Mouse (Mus musculus) MEL (cell line): ENCODE results near the gene Fcrl5. TPM values are rescaled to one million over a fixed set of nuclear protein-coding genes. Genes with fewer than 3 reads are reported as not detected.

Source experiments
- DNase-seq: peaks from one replicate; pipeline ENCODE4 v3.0.0; 2011; ENCODE audit warnings: low read depth, low spot score
- H3K27ac ChIP-seq: 2 replicates; pipeline ENCODE4 v1.5.1; 2012; ENCODE audit warnings: low read depth, mild to moderate bottlenecking, control low read depth, low read length, moderate library complexity; ENCODE audit not compliant: control insufficient read depth
- H3K27me3 ChIP-seq, 2 experiments: fragments of 150-350 bp in 1 of 2; sonication (generic) in 1 of 2; 2 replicates each; pipeline ENCODE4 v1.6.1; 2012; ENCODE audit warnings: low read length in 2 of 2, mild to moderate bottlenecking in 2 of 2, improper control_type of control experiment in 1 of 2, moderate library complexity in 1 of 2; ENCODE audit not compliant: insufficient read depth in 2 of 2, control insufficient read depth in 1 of 2
- H3K36me3 ChIP-seq, 2 experiments: 2 replicates each; pipeline ENCODE4 v1.6.1; 2012 to 2014; ENCODE audit warnings: low read length in 2 of 2, improper control_type of control experiment in 1 of 2, inconsistent platforms in 1 of 2, mild to moderate bottlenecking in 1 of 2; ENCODE audit not compliant: insufficient read depth in 2 of 2, control insufficient read depth in 1 of 2
- H3K4me1 ChIP-seq, 2 experiments: fragments of 150-350 bp in 1 of 2; sonication (generic) in 1 of 2; 2 replicates each; pipeline ENCODE4 v1.6.1; 2012; ENCODE audit warnings: low read length in 2 of 2, improper control_type of control experiment in 1 of 2, mild to moderate bottlenecking in 1 of 2; ENCODE audit not compliant: insufficient read depth in 2 of 2, control insufficient read depth in 1 of 2
- H3K4me3 ChIP-seq, 2 experiments: fragments of 150-350 bp in 1 of 2; sonication (generic) in 1 of 2; 2 replicates each; pipeline ENCODE4 v1.5.1; 2012; ENCODE audit warnings: low read depth in 2 of 2, low read length in 2 of 2, mild to moderate bottlenecking in 2 of 2, moderate library complexity in 2 of 2, control low read depth in 1 of 2, improper control_type of control experiment in 1 of 2; ENCODE audit not compliant: control insufficient read depth in 1 of 2, insufficient read depth in 1 of 2
- H3K79me2 ChIP-seq: 2 replicates; pipeline ENCODE4 v1.6.1; 2012; ENCODE audit warnings: mild to moderate bottlenecking, low read length, moderate library complexity; ENCODE audit not compliant: control insufficient read depth, poor library complexity, insufficient read depth
- H3K9ac ChIP-seq: 2 replicates; pipeline ENCODE4 v1.6.1; 2012; ENCODE audit warnings: low read depth, mild to moderate bottlenecking, control low read depth, low read length, moderate library complexity; ENCODE audit not compliant: control insufficient read depth, poor library complexity, severe bottlenecking
- H3K9me3 ChIP-seq: fragments of 150-350 bp; sonication (generic); replicated peaks from 2 replicates; pipeline ENCODE4 v1.6.1; 2012; ENCODE audit warnings: mild to moderate bottlenecking, low read length, improper control_type of control experiment, moderate library complexity; ENCODE audit not compliant: insufficient read depth
- BHLHE40 ChIP-seq: IDR thresholded peaks from 2 replicates; pipeline ENCODE4 v1.6.1; 2012; ENCODE audit warnings: low read depth, mild to moderate bottlenecking, inconsistent platforms, low read length, improper control_type of control experiment, borderline replicate concordance
- CHD2 ChIP-seq: IDR thresholded peaks from 2 replicates; pipeline ENCODE4 v1.6.1; 2011; ENCODE audit warnings: low read length, improper control_type of control experiment
- ETS1 ChIP-seq: IDR thresholded peaks from 2 replicates; pipeline ENCODE4 v1.6.1; 2012; ENCODE audit warnings: low read depth, mild to moderate bottlenecking, inconsistent platforms, low read length, improper control_type of control experiment, moderate library complexity
- GABPA ChIP-seq: IDR thresholded peaks from 2 replicates; pipeline ENCODE4 v1.6.1; 2012; ENCODE audit warnings: low read depth, mild to moderate bottlenecking, inconsistent platforms, low read length, improper control_type of control experiment, moderate library complexity
- HCFC1 ChIP-seq: IDR thresholded peaks from 2 replicates; pipeline ENCODE4 v1.6.1; 2012; ENCODE audit warnings: low read depth, mild to moderate bottlenecking, inconsistent platforms, low read length, improper control_type of control experiment, moderate library complexity
- JUND ChIP-seq: IDR thresholded peaks from 2 replicates; pipeline ENCODE4 v1.6.1; 2011; ENCODE audit warnings: low read depth, mild to moderate bottlenecking, improper control_type of control experiment, low read length
- KAT2A ChIP-seq: conservative IDR thresholded peaks from 2 replicates; pipeline ENCODE4 v1.6.1; 2012; ENCODE audit warnings: low read depth, low read length, improper control_type of control experiment, inconsistent platforms
- MAFK ChIP-seq: IDR thresholded peaks from 2 replicates; pipeline ENCODE4 v1.6.1; 2011; ENCODE audit warnings: low read depth, mild to moderate bottlenecking, low read length, improper control_type of control experiment, borderline replicate concordance
- MAX ChIP-seq: IDR thresholded peaks from 2 replicates; pipeline ENCODE4 v1.6.1; 2011; ENCODE audit warnings: low read length, improper control_type of control experiment
- MEF2A ChIP-seq: IDR thresholded peaks from 2 replicates; pipeline ENCODE4 v1.6.1; 2014; ENCODE audit warnings: low read depth, mild to moderate bottlenecking, inconsistent platforms, low read length, improper control_type of control experiment; ENCODE audit not compliant: poor library complexity, insufficient replicate concordance, severe bottlenecking; ENCODE audit errors: extremely low read depth
- MXI1 ChIP-seq: IDR thresholded peaks from 2 replicates; pipeline ENCODE4 v1.6.1; 2011; ENCODE audit warnings: mild to moderate bottlenecking, low read depth, low read length, improper control_type of control experiment
- POLR2A ChIP-seq, 2 experiments: IDR thresholded peaks; 2 replicates each; pipeline ENCODE4 v1.6.1; 2011 to 2012; ENCODE audit warnings: low read length in 2 of 2, mild to moderate bottlenecking in 2 of 2, control low read depth in 1 of 2, improper control_type of control experiment in 1 of 2, low read depth in 1 of 2, moderate library complexity in 1 of 2; ENCODE audit not compliant: control insufficient read depth in 1 of 2, insufficient read depth in 1 of 2, poor library complexity in 1 of 2
- RAD21 ChIP-seq: IDR thresholded peaks from 2 replicates; pipeline ENCODE4 v1.6.1; 2011; ENCODE audit warnings: mild to moderate bottlenecking, low read depth, low read length, improper control_type of control experiment
- RCOR1 ChIP-seq: IDR thresholded peaks from 2 replicates; pipeline ENCODE4 v1.6.1; 2012; ENCODE audit warnings: low read depth, mild to moderate bottlenecking, inconsistent platforms, low read length, improper control_type of control experiment
- SIN3A ChIP-seq: IDR thresholded peaks from 2 replicates; pipeline ENCODE4 v1.6.1; 2012; ENCODE audit warnings: low read length, improper control_type of control experiment, inconsistent platforms
- SMC3 ChIP-seq: IDR thresholded peaks from 2 replicates; pipeline ENCODE4 v1.6.1; 2011; ENCODE audit warnings: low read depth, low read length, improper control_type of control experiment
- TCF12 ChIP-seq: IDR thresholded peaks from 2 replicates; pipeline ENCODE4 v1.6.1; 2014; ENCODE audit warnings: low read depth, mild to moderate bottlenecking, inconsistent platforms, low read length, improper control_type of control experiment, moderate library complexity
- USF1 ChIP-seq: IDR thresholded peaks from 2 replicates; pipeline ENCODE4 v1.6.1; 2014; ENCODE audit warnings: low read depth, mild to moderate bottlenecking, inconsistent platforms, low read length, improper control_type of control experiment, moderate library complexity
- USF2 ChIP-seq, 2 experiments: IDR thresholded peaks; 2 replicates each; pipeline ENCODE4 v1.6.1; 2011 to 2012; ENCODE audit warnings: improper control_type of control experiment in 2 of 2, low read length in 2 of 2, borderline replicate concordance in 1 of 2, inconsistent platforms in 1 of 2, low read depth in 1 of 2, mild to moderate bottlenecking in 1 of 2; ENCODE audit not compliant: insufficient read depth in 1 of 2
- ZKSCAN1 ChIP-seq: IDR thresholded peaks from 2 replicates; pipeline ENCODE4 v1.6.1; 2012; ENCODE audit warnings: low read depth, mild to moderate bottlenecking, inconsistent platforms, low read length, improper control_type of control experiment, moderate library complexity
- ZMIZ1 ChIP-seq: IDR thresholded peaks from 2 replicates; pipeline ENCODE4 v1.6.1; 2012; ENCODE audit warnings: low read depth, mild to moderate bottlenecking, inconsistent platforms, low read length, improper control_type of control experiment, moderate library complexity
- polyA plus RNA-seq, 2 experiments: library from polyadenylated mRNA; stranded (reverse) in 1 of 2; unstranded in 1 of 2; fragments of >175 nt in 1 of 2; fragments of >200 nt in 1 of 2; gene quantifications; 2 replicates each; pipeline versions ENCODE4 v1.2.1 to v1.2.4; 2012; ENCODE audit warnings: low replicate concordance in 2 of 2, low read depth in 1 of 2; ENCODE audit not compliant: insufficient read length in 2 of 2, insufficient read depth in 1 of 2, missing spikeins in 1 of 2
- total RNA-seq: library from RNA; depleted of rRNA; stranded (reverse); fragments of 300-350 nt; gene quantifications from 2 replicates; pipeline ENCODE4 v1.2.3, GENCODE M21; 2012

Fcrl5 gene
- total and polyA plus RNA-seq, 3 experiments, result 0.03 TPM; not detected in 2

- TF ChIP-seq JUND (no peak), USF2 (IDR thresholded peaks at IDR 0.05; ENCODE audit: borderline replicate concordance in 1 of 2, insufficient read depth in 1 of 2, low read depth in 1 of 2, low read length in 2 of 2) (no peak), MAX (no peak), ZMIZ1 (no peak), RAD21 (peak; percentile 75), BHLHE40 (no peak)
These were observed 68.8 kb downstream of the Fcrl5 start (continued) for GRCm38 (mm10) chr3:87504330-87504729.

GRCm38 (mm10) chr3:87504749-87505425, 69.3 kb downstream of the Fcrl5 start:
- Histone ChIP-seq H3K36me3 (peaks cover 0 to 4% of the 10 kb centered on the region in 2 experiments; a peak in 1 of 4 replicates), H3K9ac (no peak overlapping the region), H3K9me3 (no peaks in the 10 kb centered on the region), H3K4me3 (no peak overlapping the region), H3K4me1 (peaks cover 0 to 15% of the 10 kb centered on the region in 2 experiments; a peak in 2 of 4 replicates), H3K27me3 (no peaks in the 10 kb centered on the region), H3K79me2 (no peaks in the 10 kb centered on the region), H3K27ac (no peak overlapping the region)
- no peak for DNase-seq
- TF ChIP-seq USF1 (no peak), CHD2 (no peak), POLR2A (IDR thresholded peaks at IDR 0.05; ENCODE audit: control insufficient read depth in 1 of 2, insufficient read depth in 1 of 2, low read depth in 1 of 2, low read length in 2 of 2, poor library complexity in 1 of 2) (no peak), RCOR1 (no peak), SMC3 (no peak), ETS1 (no peak), MAFK (no peak), MEF2A (no peak), SIN3A (no peak), JUND (no peak), TCF12 (no peak), GABPA (no peak), HCFC1 (no peak), MAX (no peak), MXI1 (no peak), KAT2A (no peak), ZKSCAN1 (no peak)
